12 mouse cellular contexts compared by ENCODE assay signal in the genomic region with DNA sequence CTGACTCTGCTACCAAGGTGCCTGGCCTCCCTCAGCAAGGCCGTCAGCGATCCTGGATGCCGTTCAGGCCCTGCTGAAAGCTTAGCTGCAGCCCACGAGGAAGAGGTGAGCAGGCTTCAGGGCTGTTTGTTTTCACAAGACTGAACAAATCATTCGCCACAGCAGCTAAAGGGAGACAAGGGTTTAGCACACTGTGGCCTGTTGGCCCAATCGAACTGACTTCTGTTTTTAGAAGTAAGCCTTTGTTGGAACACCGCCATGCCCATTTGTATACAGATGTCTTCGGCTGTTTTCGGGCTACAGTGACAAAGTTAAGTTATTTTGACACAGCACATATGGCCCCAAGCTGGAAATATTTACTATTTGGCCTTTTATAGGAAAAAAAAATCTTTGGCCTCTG.
A peak's percentile ranks its signal among the peaks of the same experiment; 100 is the strongest.
DNase-seq lines count a peak whose midpoint lies in the region; ATAC-seq and TF ChIP-seq lines count a peak whose summit lies in the region.
"Had no signal": no experiment of that assay in that cellular context is flagged by ENCODE, and none has a peak within 500 bp of the region (broad histone marks: within the 10 kb centered on the region; RNA-seq: fewer than 3 reads in every experiment).

No protein-coding gene starts in this region.

- peak overlapping the region; percentile 32; the same call in 1 of the 2 replicates for H3K4me3 ChIP-seq in liver, adult 2 months (ENCODE audit: insufficient read depth, low read depth, low read length)
- H3K4me3 ChIP-seq in liver, embryonic 12.5 days, result no peak overlapping the region
- H3K4me3 ChIP-seq in embryonic facial prominence, embryonic 10.5 days, result no peak overlapping the region
- H3K4me3 ChIP-seq: forebrain, embryonic 13.5 days; layer of hippocampus, adult 2 months; neural tube, embryonic 13.5 days had no signal

- peaks cover 4% of the 10 kb centered on the region; the same call in 1 of the 2 replicates for H3K4me1 ChIP-seq in liver, adult 2 months (ENCODE audit: control insufficient read depth, insufficient read depth, low read length)
- H3K4me1 ChIP-seq in liver, embryonic 12.5 days, result no peaks in the 10 kb centered on the region
- H3K4me1 ChIP-seq in embryonic facial prominence, embryonic 10.5 days, result no peaks in the 10 kb centered on the region
- H3K4me1 ChIP-seq: forebrain, embryonic 13.5 days; neural tube, embryonic 13.5 days had no signal

- 23% methylated on average over 9 of the region's 9 CpGs for WGBS in liver, adult 2 months
- WGBS in liver, embryonic 12.5 days (ENCODE audit: insufficient replicate concordance), result 71% methylated on average over 9 of the region's 9 CpGs
- WGBS in embryonic facial prominence, embryonic 10.5 days, result 65% methylated on average over 9 of the region's 9 CpGs

- peak; percentile 44 for DNase-seq in adrenal gland, adult 2 months
- DNase-seq in adrenal gland, adult 18-20 months (ENCODE audit: low spot score in 2 of 2), result no peak
- DNase-seq in liver, adult 2 months (ENCODE audit: extremely low read depth, low read depth, low spot score), result peak; percentile 43
- peak; percentile 13 for DNase-seq in embryonic facial prominence, embryonic 10.5 days (ENCODE audit: low spot score)
- peak; percentile 57 for DNase-seq in lung, postnatal 14 days
- no peak for DNase-seq in layer of hippocampus, adult 18-20 months (ENCODE audit: low spot score in 2 of 2)
- no peak for DNase-seq in left cerebral cortex, postnatal 36 days (ENCODE audit: low spot score in 2 of 2)

- H3K4me2 ChIP-seq in liver, embryonic 12.5 days, result no peak overlapping the region
- H3K4me2 ChIP-seq: forebrain, embryonic 13.5 days; neural tube, embryonic 13.5 days had no signal

- ATAC-seq in liver, embryonic 12.5 days, result no peak
- ATAC-seq: activated CD4-positive, CD25-positive, alpha-beta regulatory T cell, adult 4 months; forebrain, embryonic 13.5 days had no signal

- no peaks in the 10 kb centered on the region for H3K36me3 ChIP-seq in liver, adult 2 months (ENCODE audit: control insufficient read depth, insufficient read depth, low read length)
- H3K36me3 ChIP-seq in liver, embryonic 12.5 days, result no peaks in the 10 kb centered on the region
- H3K36me3 ChIP-seq in embryonic facial prominence, embryonic 10.5 days (replicated peaks), result no peaks in the 10 kb centered on the region
- H3K36me3 ChIP-seq: neural tube, embryonic 13.5 days had no signal

- no peaks in the 10 kb centered on the region for H3K9me3 ChIP-seq in liver, embryonic 12.5 days (replicated peaks)
- no peaks in the 10 kb centered on the region for H3K9me3 ChIP-seq in embryonic facial prominence, embryonic 10.5 days
- H3K9me3 ChIP-seq: forebrain, embryonic 13.5 days; neural tube, embryonic 13.5 days had no signal

- no peaks in the 10 kb centered on the region for H3K79me2 ChIP-seq in liver, adult 2 months (ENCODE audit: control insufficient read depth, insufficient read depth, low read length)

- H3K9ac ChIP-seq in liver, adult 2 months (ENCODE audit: low read depth, low read length), result peak overlapping the region; percentile 16; the same call in 1 of the 2 replicates
- no peak overlapping the region for H3K9ac ChIP-seq in liver, embryonic 12.5 days
- H3K9ac ChIP-seq: forebrain, embryonic 13.5 days; neural tube, embryonic 13.5 days had no signal

- TF ChIP-seq POLR2A in liver, adult 2 months (IDR thresholded peaks at IDR 0.05; ENCODE audit: extremely low read depth, insufficient read depth, low read length), result no peak

- no peak overlapping the region for H3K27ac ChIP-seq in liver, adult 2 months (replicated peaks; ENCODE audit: insufficient read depth, low read depth, low read length)
- no peak overlapping the region for H3K27ac ChIP-seq in liver, embryonic 12.5 days
- H3K27ac ChIP-seq in embryonic facial prominence, embryonic 10.5 days (replicated peaks), result no peak overlapping the region
- H3K27ac ChIP-seq: forebrain, embryonic 13.5 days; layer of hippocampus, adult 2 months; neural tube, embryonic 13.5 days had no signal

- TF ChIP-seq CTCF in liver, adult 2 months (IDR thresholded peaks at IDR 0.05; ENCODE audit: low read depth, low read length), result no peak

- H3K27me3 ChIP-seq in liver, adult 2 months (ENCODE audit: control insufficient read depth, insufficient read depth, low read length), result no peaks in the 10 kb centered on the region
- H3K27me3 ChIP-seq in liver, embryonic 12.5 days (replicated peaks), result no peaks in the 10 kb centered on the region
- no peaks in the 10 kb centered on the region for H3K27me3 ChIP-seq in embryonic facial prominence, embryonic 10.5 days (replicated peaks; ENCODE audit: low read depth, poor library complexity, severe bottlenecking)
- H3K27me3 ChIP-seq: forebrain, embryonic 13.5 days; neural tube, embryonic 13.5 days had no signal

- intact Hi-C loops in left cerebral cortex, postnatal 36 days (cut with DNase I), result no loop called here

Comparison
In these comparisons a context has a peak if more than half of its experiments do, and no peak if none do; other contexts are left out.
1. DNase-seq: peak in adrenal gland, adult 2 months (single experiment), liver, adult 2 months (single experiment), embryonic facial prominence, embryonic 10.5 days (single experiment) and lung, postnatal 14 days (single experiment); none in adrenal gland, adult 18-20 months (0 of 2), layer of hippocampus, adult 18-20 months (0 of 2) and left cerebral cortex, postnatal 36 days (0 of 2).